In the genomic region with DNA sequence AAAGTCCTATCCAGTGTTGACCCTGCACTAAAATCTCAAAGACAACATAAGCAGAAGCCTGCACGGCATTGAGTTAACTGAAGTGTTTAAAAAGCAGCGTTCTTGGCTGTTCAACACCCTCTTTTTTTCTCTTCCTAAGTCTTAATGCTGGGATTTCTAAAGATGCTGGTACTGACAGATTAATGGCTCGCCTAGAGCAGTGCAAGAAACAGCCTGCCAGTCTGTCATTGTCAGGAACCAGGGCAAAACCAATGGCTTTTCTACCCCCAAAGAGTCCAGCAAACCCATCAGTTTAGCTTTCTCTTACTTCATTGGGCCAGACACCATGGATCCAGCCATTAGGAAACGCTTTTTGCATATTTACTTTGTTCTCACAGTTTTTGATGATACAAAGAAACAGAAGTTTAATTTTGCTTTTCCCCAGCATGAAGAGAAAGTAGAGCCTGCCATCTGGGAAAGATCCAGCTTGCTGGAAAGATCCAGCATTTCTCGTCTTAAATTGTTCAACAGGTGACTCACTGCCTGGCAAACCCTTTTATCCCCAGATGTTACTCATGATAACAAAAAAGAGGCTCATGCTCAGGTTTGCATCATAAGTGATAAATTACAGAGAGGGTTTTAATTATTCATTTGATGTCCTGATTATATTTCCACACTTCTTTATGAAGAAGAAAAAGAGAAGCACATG, we compare ENCODE assay signal across 16 mouse cellular contexts.
A peak's percentile ranks its signal among the peaks of the same experiment; 100 is the strongest.
DNase-seq lines count a peak whose midpoint lies in the region; ATAC-seq and TF ChIP-seq lines count a peak whose summit lies in the region.
"Had no signal": no experiment of that assay in that cellular context is flagged by ENCODE, and none has a peak within 500 bp of the region (broad histone marks: within the 10 kb centered on the region; RNA-seq: fewer than 3 reads in every experiment).

No protein-coding gene starts in this region.

- no peaks in the 10 kb centered on the region for H3K9me3 ChIP-seq in limb, embryonic 15.5 days
- no peaks in the 10 kb centered on the region for H3K9me3 ChIP-seq in liver, embryonic 11.5 days (ENCODE audit: control insufficient read depth, low read length)
- H3K9me3 ChIP-seq in hindbrain, embryonic 11.5 days (ENCODE audit: control insufficient read depth, low read length), result no peaks in the 10 kb centered on the region
- H3K9me3 ChIP-seq: embryonic facial prominence, embryonic 13.5 days; intestine, embryonic 15.5 days had no signal

- peak overlapping the region; percentile 6; the same call in 1 of the 2 replicates for H3K27ac ChIP-seq in layer of hippocampus, adult 2 months
- H3K27ac ChIP-seq in limb, embryonic 15.5 days, result peak overlapping the region; percentile 69
- no peak overlapping the region for H3K27ac ChIP-seq in liver, embryonic 11.5 days (ENCODE audit: low read depth, low read length)
- no peak overlapping the region for H3K27ac ChIP-seq in hindbrain, embryonic 11.5 days (ENCODE audit: low read depth, low read length)
- H3K27ac ChIP-seq: embryonic facial prominence, embryonic 13.5 days; intestine, embryonic 15.5 days had no signal

- TF ChIP-seq CTCF in layer of hippocampus, adult 2 months (conservative IDR thresholded peaks at IDR 0.05), result no peak
- TF ChIP-seq CTCF in Patski (IDR thresholded peaks at IDR 0.05), result no peak

- in situ Hi-C loops in Patski (cut with MboI; ENCODE audit: low pct_unique_long_range_greater_than_20kb), result no loop called here

- 37% methylated on average over 5 of the region's 5 CpGs for WGBS in limb, embryonic 15.5 days
- 81% methylated on average over 5 of the region's 5 CpGs for WGBS in liver, embryonic 11.5 days
- 83% methylated on average over 5 of the region's 5 CpGs for WGBS in hindbrain, embryonic 11.5 days

- CTCF ChIA-PET in Patski (lab: Charles Lee), result interaction anchor here (0.6 to 3.7 kb wide), 8 partner anchors 9 to 64 kb away, joined by 3 to 15 read pairs (median 4); no protein-coding TSS in a partner anchor

- no peaks in the 10 kb centered on the region for H3K27me3 ChIP-seq in Patski
- H3K27me3 ChIP-seq in limb, embryonic 15.5 days, result no peaks in the 10 kb centered on the region
- no peaks in the 10 kb centered on the region for H3K27me3 ChIP-seq in liver, embryonic 11.5 days (replicated peaks; ENCODE audit: control insufficient read depth, insufficient read depth, low read length)
- no peaks in the 10 kb centered on the region for H3K27me3 ChIP-seq in hindbrain, embryonic 11.5 days (ENCODE audit: control insufficient read depth, insufficient read depth, low read length)
- H3K27me3 ChIP-seq: embryonic facial prominence, embryonic 13.5 days; intestine, embryonic 15.5 days had no signal

- POLR2A ChIA-PET in Patski (lab: Charles Lee), result no interaction called here

- no peak overlapping the region for H3K4me3 ChIP-seq in layer of hippocampus, adult 2 months
- H3K4me3 ChIP-seq in limb, embryonic 15.5 days, result no peak overlapping the region
- no peak overlapping the region for H3K4me3 ChIP-seq in liver, embryonic 11.5 days (ENCODE audit: low read depth, low read length)
- no peak overlapping the region for H3K4me3 ChIP-seq in hindbrain, embryonic 11.5 days (ENCODE audit: low read depth, low read length)
- H3K4me3 ChIP-seq: embryonic facial prominence, embryonic 13.5 days; intestine, embryonic 15.5 days had no signal

- 0 out of 2 replicates have a peak, but pooled peaks cover 10% of the 10 kb centered on the region for H3K4me1 ChIP-seq in limb, embryonic 15.5 days
- no peaks in the 10 kb centered on the region for H3K4me1 ChIP-seq in liver, embryonic 11.5 days (replicated peaks; ENCODE audit: control insufficient read depth, insufficient read depth, low read length)
- H3K4me1 ChIP-seq in hindbrain, embryonic 11.5 days (replicated peaks; ENCODE audit: control insufficient read depth, insufficient read depth, low read length), result no peaks in the 10 kb centered on the region
- H3K4me1 ChIP-seq: embryonic facial prominence, embryonic 13.5 days; intestine, embryonic 15.5 days had no signal

- H3K36me3 ChIP-seq in limb, embryonic 15.5 days, result no peaks in the 10 kb centered on the region
- no peaks in the 10 kb centered on the region for H3K36me3 ChIP-seq in liver, embryonic 11.5 days (ENCODE audit: control insufficient read depth, insufficient read depth, low read length)
- H3K36me3 ChIP-seq in hindbrain, embryonic 11.5 days (ENCODE audit: control insufficient read depth, insufficient read depth, low read length), result no peaks in the 10 kb centered on the region
- H3K36me3 ChIP-seq: embryonic facial prominence, embryonic 13.5 days; intestine, embryonic 15.5 days had no signal

- no peak overlapping the region for H3K9ac ChIP-seq in limb, embryonic 15.5 days
- no peak overlapping the region for H3K9ac ChIP-seq in liver, embryonic 11.5 days (ENCODE audit: low read depth, low read length)
- no peak overlapping the region for H3K9ac ChIP-seq in hindbrain, embryonic 11.5 days (ENCODE audit: low read depth, low read length)
- H3K9ac ChIP-seq: embryonic facial prominence, embryonic 13.5 days; intestine, embryonic 15.5 days; lung, embryonic 14.5 days had no signal

- no peak overlapping the region for H3K4me2 ChIP-seq in limb, embryonic 15.5 days
- H3K4me2 ChIP-seq in liver, embryonic 11.5 days, result no peak overlapping the region
- H3K4me2 ChIP-seq in hindbrain, embryonic 11.5 days (replicated peaks; ENCODE audit: low read depth, low read length), result no peak overlapping the region
- H3K4me2 ChIP-seq: embryonic facial prominence, embryonic 13.5 days; intestine, embryonic 15.5 days; lung, embryonic 14.5 days; midbrain, embryonic 11.5 days had no signal

- no peak for ATAC-seq in Patski
- ATAC-seq in limb, embryonic 15.5 days (ENCODE audit: insufficient number of reproducible peaks, low FRiP score, low TSS enrichment, low read depth), result no peak
- ATAC-seq in liver, embryonic 11.5 days (replicated peaks; ENCODE audit: low FRiP score), result no peak
- ATAC-seq in hindbrain, embryonic 11.5 days (ENCODE audit: low FRiP score), result no peak
- ATAC-seq: intestine, embryonic 15.5 days had no signal

- peak; percentile 17 to 38 for DNase-seq in layer of hippocampus, adult 2 months (ENCODE audit: low spot score in 2 of 2)
- no peak for DNase-seq in layer of hippocampus, postnatal 36 days
- peak; percentile 38 for DNase-seq in Patski (ENCODE audit: low read depth, low spot score)
- DNase-seq in fibroblast of lung, adult 2 months (ENCODE audit: low read depth), result peak; percentile 44
- no peak for DNase-seq in liver, embryonic 11.5 days (ENCODE audit: low spot score)
- no peak for DNase-seq in hindbrain, embryonic 11.5 days (ENCODE audit: low spot score)
- DNase-seq: cerebellum, postnatal 14 days; heart, postnatal 10 days; kidney, postnatal 14 days; left cerebral cortex, postnatal 4 days; lung, embryonic 14.5 days; thymus, postnatal 4 days had no signal

Comparison
In these comparisons a context has a peak if more than half of its experiments do, and no peak if none do; other contexts are left out.
1. DNase-seq: peak in layer of hippocampus, adult 2 months (2 of 2), Patski (single experiment) and fibroblast of lung, adult 2 months (single experiment); none in layer of hippocampus, postnatal 36 days (0 of 2), liver, embryonic 11.5 days (single experiment) and hindbrain, embryonic 11.5 days (single experiment).
2. H3K27ac ChIP-seq: peak in layer of hippocampus, adult 2 months (single experiment) and limb, embryonic 15.5 days (single experiment); none in liver, embryonic 11.5 days (single experiment) and hindbrain, embryonic 11.5 days (single experiment).